Mouse (Mus musculus): ENCODE measurements at regions not wholly inside any gene's neighbourhood (a gene's known extent, or its start where the extent isn't known, plus 50 kb on each side); places are given as distances from the start of the nearest gene placed in this dataset.

- DNase-seq (ENCODE audit: low spot score in 2 of 2), result no peak
Measured at GRCm38 (mm10) chr9:85380756-85381155, 53.6 kb upstream of the Tent5a start.

GRCm38 (mm10) chr9:85379135-85379534, 52.0 kb upstream of the Tent5a start:
- no peak for DNase-seq (ENCODE audit: low spot score in 2 of 2)
